In the genomic region with DNA sequence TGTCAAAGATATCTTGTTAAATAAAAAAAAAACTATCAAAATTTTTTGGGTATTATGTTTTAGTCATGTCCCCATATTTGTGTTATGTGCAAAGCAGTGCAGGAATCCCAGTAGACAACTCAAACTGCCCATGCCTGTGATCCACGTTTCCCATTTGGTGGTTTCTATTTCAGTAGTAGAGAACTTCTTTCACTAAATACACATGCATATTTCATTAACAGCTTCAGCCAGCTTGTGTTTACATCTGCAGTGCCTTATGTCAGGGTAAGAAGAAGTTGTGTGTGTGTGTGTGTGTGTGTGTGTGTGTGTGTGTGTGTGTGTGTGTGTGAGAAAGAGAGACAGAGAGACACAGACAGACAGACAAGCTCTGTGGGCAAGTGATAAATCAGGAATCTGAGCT, we compare ENCODE assay signal across 37 mouse cellular contexts. TPM values are rescaled to one million over a fixed set of nuclear protein-coding genes. Genes with fewer than 3 reads are reported as not detected.
"Had no signal": no experiment of that assay in that cellular context is flagged by ENCODE, and none has a peak within 500 bp of the region (broad histone marks: within the 10 kb centered on the region; RNA-seq: fewer than 3 reads in every experiment).

No protein-coding gene starts in this region.

- H3K4me2 ChIP-seq: embryonic facial prominence, embryonic 12.5 days; embryonic facial prominence, embryonic 13.5 days; embryonic facial prominence, embryonic 15.5 days; forebrain, embryonic 12.5 days; forebrain, embryonic 13.5 days; forebrain, embryonic 15.5 days had no signal

- H3K9ac ChIP-seq: embryonic facial prominence, embryonic 12.5 days; embryonic facial prominence, embryonic 13.5 days; embryonic facial prominence, embryonic 15.5 days; forebrain, embryonic 12.5 days; forebrain, embryonic 13.5 days; forebrain, embryonic 15.5 days; forebrain, postnatal 0 days had no signal

- H3K4me1 ChIP-seq: embryonic facial prominence, embryonic 10.5 days; embryonic facial prominence, embryonic 12.5 days; embryonic facial prominence, embryonic 13.5 days; embryonic facial prominence, embryonic 15.5 days; forebrain, embryonic 10.5 days; forebrain, embryonic 12.5 days; heart, embryonic 10.5 days had no signal

- ATAC-seq: forebrain, embryonic 13.5 days; forebrain, embryonic 14.5 days; forebrain, embryonic 15.5 days; forebrain, embryonic 16.5 days; forebrain, postnatal 0 days had no signal

- H3K27ac ChIP-seq: embryonic facial prominence, embryonic 10.5 days; embryonic facial prominence, embryonic 12.5 days; embryonic facial prominence, embryonic 13.5 days; embryonic facial prominence, embryonic 15.5 days; forebrain, embryonic 10.5 days; forebrain, embryonic 12.5 days; forebrain, embryonic 13.5 days; forebrain, embryonic 15.5 days; gastrocnemius, adult 2 months; heart, embryonic 10.5 days had no signal

- H3K4me3 ChIP-seq: embryonic facial prominence, embryonic 10.5 days; embryonic facial prominence, embryonic 12.5 days; embryonic facial prominence, embryonic 13.5 days; embryonic facial prominence, embryonic 15.5 days; erythroblast, embryonic 14.5 days; forebrain, embryonic 10.5 days; forebrain, embryonic 12.5 days; forebrain, embryonic 13.5 days; forebrain, embryonic 15.5 days; gastrocnemius, adult 2 months; heart, embryonic 10.5 days had no signal

- H3K9me3 ChIP-seq: forebrain, embryonic 13.5 days; forebrain, embryonic 15.5 days; heart, embryonic 10.5 days had no signal

- H3K27me3 ChIP-seq: embryonic facial prominence, embryonic 12.5 days; embryonic facial prominence, embryonic 13.5 days; embryonic facial prominence, embryonic 15.5 days; forebrain, embryonic 12.5 days; forebrain, embryonic 13.5 days; forebrain, embryonic 15.5 days had no signal

- DNase-seq: cerebellum, adult 8-10 months; cerebellum, adult 9-10 months; cerebellum, adult 9-11 months; cerebellum, postnatal 10 days; cerebellum, postnatal 14 days; cerebellum, postnatal 25 days; cerebellum, postnatal 36 days; embryo, embryonic 11 days; forebrain, postnatal 0 days; gastrocnemius, adult 2 months; gastrocnemius, postnatal 10 days; gastrocnemius, postnatal 14 days; gastrocnemius, postnatal 25 days; gastrocnemius, postnatal 36 days; heart, adult 11 months; heart, adult 18-20 months had no signal

RNA-seq across cellular contexts. Expression of a gene that starts 33.4 kb away (rescaled TPM):
- total RNA-seq: common myeloid progenitor, adult 5-6 weeks; forebrain, postnatal 0 days; gastrocnemius, postnatal 10 days; gastrocnemius, postnatal 14 days; gastrocnemius, postnatal 4 days; granulocyte monocyte progenitor cell, adult 5-6 weeks; heart, adult 18-20 months had no signal
- polyA plus RNA-seq: cortical plate, adult 2 months; embryonic facial prominence, embryonic 11.5 days; embryonic facial prominence, embryonic 12.5 days; embryonic facial prominence, embryonic 13.5 days; embryonic facial prominence, embryonic 14.5 days; embryonic facial prominence, embryonic 15.5 days; erythroblast, embryonic 14.5 days; forebrain, embryonic 11.5 days; forebrain, embryonic 12.5 days; forebrain, embryonic 13.5 days; forebrain, embryonic 14.5 days; forebrain, embryonic 15.5 days; forebrain, embryonic 16.5 days; forebrain, postnatal 0 days; frontal cortex, adult 2 months; heart, embryonic 10.5 days had no signal

RNA-seq across cellular contexts. Expression of a gene that starts 35.3 kb away (rescaled TPM):
- total RNA-seq: common myeloid progenitor, adult 5-6 weeks had no signal
- polyA plus RNA-seq: embryonic facial prominence, embryonic 10.5 days; erythroblast, embryonic 14.5 days had no signal

RNA-seq across cellular contexts. Expression of a gene that starts 37.7 kb away (rescaled TPM):
- total RNA-seq: granulocyte monocyte progenitor cell, adult 5-6 weeks; heart, adult 18-20 months; heart, adult 8-10 months had no signal
- polyA plus RNA-seq: erythroblast, embryonic 14.5 days had no signal
